Mouse (Mus musculus) ES-E14 (cell line): ENCODE results near the gene Rps6.

Experiments used
- CHD2 ChIP-seq: IDR thresholded peaks from 2 replicates; pipeline ENCODE4 v1.6.1; 2014; ENCODE audit warnings: mild to moderate bottlenecking, low read depth, low read length, inconsistent platforms
- MAFK ChIP-seq: IDR thresholded peaks from 2 replicates; pipeline ENCODE4 v1.6.1; 2014; ENCODE audit warnings: mild to moderate bottlenecking, low read depth, low read length, inconsistent platforms; ENCODE audit not compliant: insufficient read depth
- ZNF384 ChIP-seq: IDR thresholded peaks from 2 replicates; pipeline ENCODE4 v1.6.1; 2012; ENCODE audit warnings: low read depth, low read length, inconsistent platforms

DNA sequence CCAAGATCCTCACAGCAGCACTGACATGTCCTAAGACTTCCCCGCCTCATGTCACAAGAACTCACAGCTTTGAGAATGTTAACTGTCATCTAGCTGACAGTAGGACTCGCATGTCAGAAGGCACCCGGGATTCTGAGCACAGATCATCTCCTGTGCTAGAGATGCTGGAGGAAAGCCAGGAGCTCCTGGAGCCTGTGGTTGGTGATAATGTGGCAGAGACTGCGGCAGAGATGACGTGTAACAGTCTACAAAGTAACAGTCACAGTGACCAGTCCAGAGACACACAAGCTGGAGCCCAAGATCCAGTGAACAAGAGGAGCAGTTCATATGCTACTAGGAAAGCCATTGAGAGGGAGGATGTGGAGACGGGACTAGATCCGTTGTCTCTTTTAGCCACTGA is 32.1 kb downstream of the Rps6 start:
- TF ChIP-seq CHD2 (no peak), MAFK (no peak), ZNF384 (no peak)
